Mouse (Mus musculus) brain, embryonic 18.5 days (tissue): ENCODE measurements around the gene Gm20767.
"Not testable (repeated sequence)": the region's sequence is repeated elsewhere in the genome, so short reads cannot be mapped to it uniquely, and the experiment has no call there.

Experiments used
- DNase-seq: peaks from one replicate; pipeline ENCODE4 v3.0.0-alpha.2; 2012; ENCODE audit warnings: low read depth, low spot score

Gene Gm20767

GRCm38 (mm10) chr13:120139946-120140345 lies at the start of gene Gm20767:
Gene Gm20767 (plus strand): TSS chr13:120140246.
- DNase-seq = not testable (repeated sequence)

- DNase-seq = not testable (repeated sequence)
These were observed 47.1 kb upstream of the Gm20767 start for GRCm38 (mm10) chr13:120092950-120093349.

DNA sequence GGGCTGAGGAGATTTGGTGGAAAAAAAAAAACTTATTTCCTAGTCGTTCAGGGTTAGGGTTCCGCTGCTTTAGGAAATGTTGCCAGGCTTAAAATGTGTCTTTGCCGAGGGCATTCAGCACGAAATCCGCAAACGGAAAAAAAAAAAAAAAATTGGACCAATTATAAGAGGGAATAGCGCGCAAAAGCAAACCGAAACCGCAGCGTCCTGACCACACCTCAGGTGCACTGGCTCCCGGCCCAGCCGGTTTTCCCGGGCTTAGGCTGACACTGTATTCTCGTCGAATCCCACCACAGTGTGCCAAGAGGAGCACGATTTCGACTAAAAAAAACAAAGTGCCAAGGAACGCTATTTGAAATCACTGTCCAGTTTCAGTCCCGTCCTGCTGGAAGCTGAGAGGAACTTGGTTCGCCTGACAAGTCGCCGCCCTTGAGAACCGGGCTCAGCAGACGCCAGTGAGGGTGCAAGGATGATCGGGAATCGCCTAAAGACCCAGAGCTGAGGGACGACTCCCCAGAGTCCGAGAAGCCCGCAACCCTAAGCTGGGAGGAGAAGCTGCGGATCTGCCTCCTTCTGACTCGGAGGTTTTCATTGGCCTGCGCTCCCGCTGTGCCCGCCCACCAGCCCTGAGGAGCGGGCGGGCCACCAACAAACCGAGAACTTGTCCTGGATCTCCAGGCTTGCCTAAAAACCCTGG lies 43.7 kb upstream of the Gm20767 start:
- not testable (repeated sequence) for DNase-seq

GRCm38 (mm10) chr13:120096938-120097256 lies 43.1 kb upstream of the Gm20767 start:
- DNase-seq = not testable (repeated sequence)

DNA sequence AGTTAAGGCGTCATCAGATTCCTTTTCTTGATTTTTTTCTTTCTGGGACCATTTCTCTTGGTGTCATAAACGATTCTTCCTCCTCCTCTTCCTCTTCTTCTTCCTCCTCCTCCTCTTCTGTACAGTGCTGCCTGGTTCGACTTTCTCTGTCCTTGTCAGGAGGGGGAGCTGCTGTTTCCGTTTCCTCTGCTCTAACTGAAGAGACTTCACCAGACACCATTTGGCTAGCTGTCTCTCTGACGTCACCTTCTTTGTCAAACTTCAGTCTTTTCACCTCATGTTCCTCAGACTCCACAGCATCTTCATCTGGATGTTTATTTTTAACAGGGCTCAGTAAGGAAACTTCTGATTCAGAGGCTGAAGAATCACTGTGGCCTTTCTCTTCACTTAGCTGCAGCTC lies 40.7 kb upstream of the Gm20767 start:
- DNase-seq = not testable (repeated sequence)

DNA sequence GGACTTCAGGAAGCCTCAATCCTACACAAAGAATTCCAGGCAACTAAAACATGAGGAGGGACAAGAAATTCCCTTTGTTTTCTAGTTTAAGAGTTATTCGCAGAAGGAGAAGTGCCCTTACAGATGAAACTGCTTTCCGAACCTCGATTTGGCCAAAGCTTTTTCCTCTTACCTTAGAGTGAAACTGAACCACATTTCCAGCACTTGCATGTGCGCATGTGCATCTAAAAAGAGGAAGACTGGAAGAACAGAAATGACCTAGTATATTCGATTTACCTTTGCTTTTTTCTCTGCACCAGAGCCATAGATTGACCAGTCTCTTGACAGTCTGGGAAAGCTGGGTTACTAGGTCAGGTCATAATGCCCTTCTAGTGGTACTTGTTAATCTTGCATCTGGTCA lies 33.5 kb upstream of the Gm20767 start:
- not testable (repeated sequence) for DNase-seq

DNA sequence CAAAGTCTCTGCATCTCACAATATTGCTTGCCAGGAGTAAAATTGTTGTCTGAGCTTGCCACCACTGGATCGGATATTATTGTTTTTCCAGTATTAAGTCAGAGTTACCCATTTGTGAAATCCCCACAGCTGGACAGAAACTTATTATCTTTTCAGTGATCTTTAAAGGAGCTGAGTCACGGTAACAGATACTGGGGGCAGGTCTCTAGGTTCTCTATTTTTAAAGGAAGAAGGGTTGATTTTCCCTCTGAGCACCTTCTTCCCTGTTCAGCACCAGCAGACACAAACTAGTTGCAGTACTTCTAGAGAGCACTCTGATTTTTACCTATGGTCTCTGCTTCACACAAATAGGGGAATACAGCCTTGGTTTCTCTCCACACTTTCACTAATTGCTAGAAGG lies 33.0 kb upstream of the Gm20767 start:
- not testable (repeated sequence) for DNase-seq

DNA sequence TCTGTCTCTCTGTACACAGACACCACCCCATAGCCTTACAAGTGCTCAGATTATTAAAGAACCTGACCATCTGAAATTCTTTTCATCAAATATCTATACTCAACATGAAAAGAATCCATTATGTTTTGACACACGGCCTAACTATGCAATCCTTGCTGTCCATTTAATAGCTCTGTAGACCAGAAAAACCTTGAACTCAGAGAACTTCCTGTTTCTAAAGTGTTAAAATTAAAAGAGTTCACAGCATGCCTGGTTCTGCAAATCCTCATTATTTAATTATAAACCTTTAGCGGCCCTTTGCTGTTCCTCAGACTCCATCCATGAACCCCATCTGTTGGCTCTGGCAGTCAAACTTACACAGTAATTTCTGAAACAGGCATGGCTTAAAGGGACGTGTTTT lies 2.3 kb downstream of the Gm20767 start:
- not testable (repeated sequence) for DNase-seq

DNA sequence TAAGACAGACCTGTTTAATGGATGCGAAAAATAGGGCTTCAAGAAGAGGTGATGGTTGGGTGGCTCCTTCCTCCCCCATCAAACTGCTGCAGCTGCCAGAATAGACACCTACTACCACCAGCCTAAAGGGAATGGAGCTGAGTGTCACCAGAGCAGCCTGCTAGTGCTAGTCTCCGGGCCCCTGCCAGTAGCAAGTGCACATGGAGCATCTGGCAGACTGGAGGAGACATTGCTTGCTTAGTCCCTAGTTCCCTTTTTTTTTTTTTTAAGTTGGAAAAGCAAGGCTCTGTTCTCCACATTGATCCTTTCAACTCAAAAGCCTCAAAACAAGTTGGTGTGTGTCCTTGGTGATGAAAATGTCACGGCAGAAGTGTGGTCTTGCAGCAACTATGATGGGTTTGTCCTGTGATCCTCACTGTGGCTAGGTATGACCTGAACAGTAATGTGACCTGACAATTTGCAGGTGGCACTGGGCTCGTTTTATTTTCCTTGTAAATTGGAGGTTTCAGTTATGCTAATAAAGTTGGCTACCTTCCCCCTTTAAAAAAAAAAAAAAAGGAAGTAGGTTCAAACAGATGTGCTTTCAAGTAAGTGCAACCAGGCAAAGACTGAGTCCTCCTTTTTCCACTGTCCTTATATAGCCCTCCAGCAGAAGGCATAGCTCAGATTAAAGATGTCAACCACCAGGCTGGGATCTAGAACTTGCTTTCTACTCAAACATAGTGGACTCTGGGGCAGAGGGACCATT lies 9.8 kb downstream of the Gm20767 start:
- not testable (repeated sequence) for DNase-seq

DNA sequence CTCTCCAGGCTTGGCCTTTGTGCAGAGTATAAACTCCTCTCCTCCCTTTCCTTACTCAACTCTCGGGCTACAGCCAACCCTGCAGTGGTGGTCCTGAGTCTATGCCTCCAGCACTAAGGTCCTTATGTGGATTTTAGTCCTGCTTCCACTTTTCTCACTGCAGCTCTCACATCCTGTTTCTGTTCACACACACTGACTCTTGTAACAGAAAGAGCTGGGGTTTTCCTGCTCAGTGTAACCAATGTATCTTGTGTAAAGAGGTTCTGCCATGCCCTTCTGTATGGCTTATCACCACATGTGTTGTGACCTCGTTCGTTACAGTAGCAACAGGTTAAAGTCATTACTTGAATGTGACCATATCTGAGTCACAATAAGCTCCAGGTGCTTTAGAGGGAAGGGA lies 10.5 kb downstream of the Gm20767 start:
- DNase-seq = not testable (repeated sequence)

GRCm38 (mm10) chr13:120168301-120168700 lies 28.3 kb downstream of the Gm20767 start:
- not testable (repeated sequence) for DNase-seq

GRCm38 (mm10) chr13:120172133-120172532 lies 32.1 kb downstream of the Gm20767 start, which contains the start of gene Gm21818:
Gene Gm21818 (plus strand): TSS chr13:120172433.
- not testable (repeated sequence) for DNase-seq

GRCm38 (mm10) chr13:120196189-120196821 lies 56.3 kb downstream of the Gm20767 start:
- DNase-seq = not testable (repeated sequence)
